Mouse (Mus musculus): Measurements from ENCODE around the gene Ccdc149.

Ccdc149 gene

DNA sequence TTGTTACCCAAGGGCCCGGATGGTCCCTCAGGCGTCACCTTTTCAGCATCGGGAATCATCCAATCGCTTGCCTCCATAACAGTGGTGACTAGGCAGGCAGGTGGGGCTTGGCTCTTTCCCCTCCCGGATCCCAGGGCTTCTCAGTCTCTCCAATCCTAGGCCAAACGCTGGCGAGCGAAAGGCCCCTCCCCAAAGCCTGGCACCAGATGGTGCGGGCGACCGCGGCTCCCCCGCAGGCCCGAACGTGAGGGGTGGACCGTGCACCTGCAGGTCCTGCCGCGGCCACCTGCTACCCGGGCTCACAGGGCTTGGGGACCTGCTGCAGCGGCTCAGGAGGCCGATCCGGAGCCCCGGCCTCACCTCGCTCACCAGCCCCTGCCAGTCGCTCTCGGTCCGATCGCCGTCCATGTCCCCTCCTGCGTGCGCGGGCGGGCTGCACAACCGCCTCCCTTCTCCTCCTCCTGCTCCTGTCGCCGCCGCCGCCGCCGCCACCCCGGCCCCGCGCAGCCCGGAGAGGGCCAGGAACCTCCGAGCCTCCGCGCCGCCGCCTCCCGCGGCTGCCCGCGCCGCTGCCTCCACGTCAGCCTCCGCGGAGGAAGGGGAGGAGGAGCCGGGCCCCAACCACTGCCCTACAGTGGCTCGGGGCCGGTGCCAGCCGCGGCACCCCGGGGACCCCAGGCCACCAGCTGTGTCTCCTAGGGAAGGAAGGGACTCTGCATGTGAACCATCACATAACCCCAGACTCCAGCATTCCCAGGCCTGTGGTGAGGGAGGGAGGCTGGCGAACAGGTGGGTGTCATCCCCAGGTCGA, at the start of gene Ccdc149:
Gene Ccdc149 (minus strand): TSS at position 531 of the 811 bp plus-strand sequence.
- DNase-seq (ENCODE audit: low read depth) = no peak

DNA sequence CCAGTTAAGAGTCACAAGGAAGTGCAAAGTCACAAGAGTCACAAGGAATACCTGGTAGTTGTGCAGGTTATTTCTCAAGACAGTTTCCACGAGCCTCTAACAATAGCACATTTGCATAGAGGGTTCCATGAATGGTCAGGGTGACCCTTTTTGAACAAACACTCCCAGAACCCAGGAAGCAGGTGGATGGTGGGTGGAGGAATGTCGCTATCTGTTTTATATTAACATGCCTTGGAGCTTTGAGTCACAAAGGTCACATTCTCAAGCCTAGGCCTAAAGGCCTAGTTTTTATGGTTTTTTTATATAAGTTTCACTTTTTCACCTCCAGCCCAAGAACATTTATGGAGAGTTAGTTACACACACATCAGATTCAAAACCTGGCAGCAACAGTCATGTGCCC, 48.6 kb upstream of the Ccdc149 start:
- no peak for DNase-seq (ENCODE audit: low read depth)

DNA sequence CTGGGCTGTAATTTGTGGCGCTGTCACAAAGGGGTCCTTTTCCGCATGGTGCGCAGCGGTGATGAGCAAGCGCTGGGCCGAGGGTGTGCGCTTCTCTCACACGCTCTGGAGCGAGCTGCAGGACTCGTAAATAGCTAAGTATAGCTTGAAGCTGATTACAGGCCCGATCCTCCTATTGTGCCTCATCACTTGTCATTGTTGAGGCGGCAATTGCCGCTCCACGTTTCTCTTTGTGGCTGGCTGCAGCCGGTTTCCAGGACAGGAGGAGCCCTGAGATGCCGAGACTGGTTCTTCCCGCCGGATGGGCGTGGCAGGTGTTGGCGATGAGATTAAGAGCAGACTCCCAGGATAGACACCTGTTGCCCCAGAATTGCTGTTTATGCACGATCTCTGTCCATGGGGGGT, 44.8 kb upstream of the Ccdc149 start:
- DNase-seq (ENCODE audit: low read depth) = no peak

DNA sequence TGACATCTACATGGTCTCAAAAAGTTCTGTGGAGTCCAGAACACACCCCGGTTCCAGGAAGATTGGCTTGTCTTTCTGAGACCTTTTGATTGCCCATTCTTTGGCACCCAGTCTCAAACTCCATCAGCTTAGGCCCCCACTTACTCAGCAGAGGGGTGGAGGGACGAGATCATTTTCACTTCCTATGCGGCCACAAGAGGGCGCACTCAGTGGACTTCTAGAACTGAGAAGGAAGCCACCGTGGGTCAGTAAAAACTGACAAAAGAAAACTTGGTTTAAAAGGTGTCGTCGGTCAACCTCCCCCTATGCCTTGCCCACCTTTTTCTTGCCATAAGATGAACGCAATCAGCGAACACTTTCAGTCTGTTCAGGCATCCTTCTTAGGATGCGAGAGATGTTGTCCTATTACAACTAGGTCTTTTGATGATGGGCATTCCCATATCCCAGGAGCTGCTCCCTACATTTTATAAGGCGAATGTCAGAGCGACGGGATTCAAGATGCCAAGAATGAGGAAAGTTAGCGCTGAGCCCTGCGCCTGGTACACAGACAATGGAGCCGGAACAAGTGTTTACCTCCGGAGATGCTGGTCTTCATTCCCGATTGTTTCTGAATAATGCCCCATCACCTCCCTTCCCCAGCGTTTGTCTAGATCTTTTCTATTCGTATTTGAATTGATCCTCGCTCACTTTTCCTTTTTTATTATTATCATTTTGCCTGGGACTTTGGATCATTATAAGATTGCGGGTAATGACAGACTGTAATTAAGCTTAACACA, 44.1 kb upstream of the Ccdc149 start:
- DNase-seq (ENCODE audit: low read depth) = peak; percentile 75

DNA sequence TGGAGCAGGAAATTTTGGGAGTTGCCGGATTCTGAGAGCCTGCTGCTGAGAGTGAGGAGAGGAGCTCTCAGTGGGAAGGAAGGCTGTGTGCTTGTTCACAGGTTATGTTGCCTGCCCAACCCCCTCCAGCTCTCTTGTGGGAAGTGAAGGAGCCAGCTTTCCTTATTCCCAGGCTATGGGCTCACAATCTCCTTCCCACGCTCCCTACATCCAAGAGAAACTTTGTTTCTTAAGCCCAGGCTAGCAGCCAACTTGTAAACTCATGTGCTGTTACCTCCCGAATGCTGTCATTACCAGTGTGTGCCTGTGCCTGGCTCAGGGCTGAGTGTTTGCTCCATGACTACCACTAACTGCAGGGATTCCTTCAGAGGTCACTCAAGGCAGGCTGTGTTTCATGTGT, 39.8 kb upstream of the Ccdc149 start:
- no peak for DNase-seq (ENCODE audit: low read depth)

DNA sequence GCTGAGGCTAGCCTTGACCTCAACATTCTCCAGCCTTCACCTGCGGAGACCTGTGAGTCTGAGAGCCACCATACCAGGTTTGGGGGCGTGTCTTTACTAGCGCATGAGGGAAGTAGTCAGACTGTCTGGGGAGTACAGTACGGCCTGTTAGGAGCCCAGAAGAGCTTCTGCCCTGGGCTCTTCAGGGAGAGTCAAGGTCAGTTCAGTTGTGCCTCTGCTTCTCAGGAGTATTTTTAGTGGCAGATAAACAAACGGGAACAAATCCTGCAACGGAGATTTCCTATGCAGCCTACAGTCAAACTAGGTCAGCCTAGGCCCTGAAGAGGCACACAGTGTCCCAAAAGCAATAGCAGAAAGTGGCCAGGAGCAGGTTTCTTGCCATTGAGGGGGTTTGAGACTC, 38.1 kb upstream of the Ccdc149 start:
- DNase-seq (ENCODE audit: low read depth) = no peak

DNA sequence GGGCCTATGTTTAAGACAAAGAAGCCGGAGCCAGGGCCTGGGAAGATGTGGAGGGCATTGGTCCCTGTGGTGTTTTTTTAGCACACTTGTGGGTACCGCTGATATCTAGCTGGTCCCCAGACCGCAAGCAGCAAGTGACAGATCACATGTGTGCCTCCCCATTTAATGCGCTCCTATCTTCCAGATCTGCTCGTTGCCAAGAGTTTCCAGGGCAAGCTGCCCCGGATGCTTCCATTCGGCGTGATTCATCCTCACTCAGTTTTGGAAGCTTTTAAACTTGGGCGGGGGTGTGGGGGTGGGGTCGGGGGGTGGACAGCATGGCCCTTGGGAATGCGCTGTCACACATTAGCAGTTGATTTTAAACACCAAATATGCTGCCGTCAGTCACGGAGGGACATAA, 33.3 kb upstream of the Ccdc149 start:
- DNase-seq (ENCODE audit: low read depth) = no peak

DNA sequence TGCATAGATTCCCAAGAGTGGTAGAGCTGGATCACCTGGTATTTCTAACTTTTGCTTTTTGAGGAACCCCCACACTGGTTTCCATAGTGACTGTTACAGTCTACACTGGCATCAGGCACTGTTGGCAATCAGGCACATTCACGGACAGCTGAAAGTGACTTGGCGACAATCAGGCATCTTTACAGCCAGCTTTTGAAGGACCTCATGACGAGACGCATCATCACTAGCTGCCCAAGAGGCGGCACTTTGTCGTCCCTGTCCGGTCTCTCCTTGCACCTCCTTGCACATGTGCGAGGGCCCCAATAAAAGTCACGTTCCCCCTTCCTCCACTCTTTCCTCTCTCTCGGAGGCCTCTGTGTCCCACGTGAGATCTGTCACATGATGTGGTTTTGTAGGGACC, 32.8 kb upstream of the Ccdc149 start:
- no peak for DNase-seq (ENCODE audit: low read depth)

DNA sequence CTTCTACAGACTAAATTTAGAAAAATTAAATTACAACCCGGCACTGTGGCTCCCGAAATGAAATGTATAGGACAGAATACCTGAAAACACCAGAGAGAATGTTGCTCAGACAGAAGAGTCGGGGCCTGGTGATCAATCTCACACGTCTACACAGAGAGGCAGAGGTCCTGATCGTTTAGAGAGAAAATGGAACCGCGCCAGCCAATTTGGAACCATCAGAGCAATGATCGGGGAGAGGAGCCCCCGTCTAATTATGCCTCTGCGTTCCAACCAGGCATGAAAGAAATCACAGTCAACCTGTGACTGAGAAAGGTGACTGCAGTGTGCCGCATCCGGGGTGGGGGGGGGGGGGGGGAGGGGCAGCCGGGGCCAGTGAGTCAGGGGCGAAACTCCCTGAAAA, 24.4 kb upstream of the Ccdc149 start:
- no peak for DNase-seq (ENCODE audit: low read depth)

DNA sequence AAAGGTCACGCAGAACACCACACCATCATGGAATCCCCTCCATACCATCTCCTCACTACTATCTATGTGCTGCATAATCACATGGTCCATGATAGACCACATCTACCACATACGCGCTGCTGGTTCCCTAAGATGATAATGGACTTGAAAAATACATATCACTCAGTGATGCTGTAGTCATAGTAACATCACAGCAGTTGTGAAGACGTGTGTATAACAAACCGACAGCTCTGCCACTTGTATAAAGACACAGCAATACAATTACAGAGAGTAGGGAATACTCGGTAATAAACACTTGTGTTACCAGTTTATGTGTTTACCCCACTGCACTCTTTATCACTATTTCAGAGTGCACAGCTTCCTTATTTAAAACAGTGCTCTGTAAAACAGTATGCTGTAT, 20.2 kb upstream of the Ccdc149 start:
- DNase-seq (ENCODE audit: low read depth) = no peak

DNA sequence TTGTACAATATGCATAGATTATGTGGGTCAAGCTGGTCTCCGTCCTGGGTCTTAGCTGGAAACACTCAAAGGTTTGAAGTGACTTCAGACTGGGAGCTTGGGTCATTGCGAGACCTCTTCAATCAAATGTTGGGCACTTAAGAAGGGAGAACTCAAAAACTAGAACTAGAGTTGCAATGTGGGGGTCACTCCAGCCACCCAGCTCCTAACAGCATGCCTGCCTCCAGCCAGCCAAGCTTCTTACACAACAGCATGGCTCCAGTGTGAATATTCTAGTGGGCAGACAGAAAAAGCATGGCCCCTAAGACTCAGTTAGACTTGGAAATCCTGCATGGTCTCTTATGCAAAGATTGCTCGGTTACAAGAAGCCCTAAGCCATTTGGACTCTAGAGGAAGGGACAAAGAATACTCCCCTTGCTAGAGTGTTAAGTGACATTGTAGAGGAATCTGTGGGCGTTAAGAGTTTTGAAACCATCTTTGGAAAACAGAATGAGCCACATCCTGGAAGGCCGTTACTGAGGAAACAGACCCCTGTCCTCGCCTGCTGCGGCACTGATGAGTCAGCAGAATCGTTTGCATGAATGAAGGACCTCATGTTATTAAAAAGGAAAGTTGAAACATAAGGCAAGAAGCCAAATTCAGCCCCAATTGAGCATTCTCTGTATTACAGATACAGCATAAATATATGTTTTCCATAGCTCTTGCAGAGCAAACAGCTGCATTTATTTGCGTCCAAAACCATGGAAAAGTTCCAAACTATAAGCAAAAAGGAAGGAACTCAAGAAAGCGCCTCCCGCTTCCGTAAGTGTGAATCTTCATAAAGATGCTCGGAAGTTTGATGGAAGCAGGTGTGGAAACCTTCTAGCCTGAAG, 16.5 kb upstream of the Ccdc149 start:
- no peak for DNase-seq (ENCODE audit: low read depth)

DNA sequence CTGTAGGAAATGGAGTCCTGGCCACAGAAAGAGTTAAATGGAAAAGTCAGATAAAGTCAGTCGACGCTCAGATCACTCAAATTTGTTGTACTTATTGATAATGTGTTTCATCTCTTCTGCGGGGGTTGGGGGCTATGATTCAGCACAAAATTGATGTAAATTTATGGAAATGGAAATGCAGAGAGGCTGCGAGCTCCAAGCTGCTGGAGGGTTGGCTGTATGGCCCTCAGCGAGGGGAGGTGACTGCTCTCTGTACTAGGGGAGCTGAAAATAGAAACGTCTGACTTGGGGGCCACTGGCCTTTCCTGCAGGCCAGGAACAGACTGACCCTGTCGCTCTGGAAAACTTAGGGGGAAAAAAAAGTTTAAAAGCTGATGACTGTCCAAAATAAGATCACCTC, 5.5 kb upstream of the Ccdc149 start:
- DNase-seq (ENCODE audit: low read depth) = no peak

DNA sequence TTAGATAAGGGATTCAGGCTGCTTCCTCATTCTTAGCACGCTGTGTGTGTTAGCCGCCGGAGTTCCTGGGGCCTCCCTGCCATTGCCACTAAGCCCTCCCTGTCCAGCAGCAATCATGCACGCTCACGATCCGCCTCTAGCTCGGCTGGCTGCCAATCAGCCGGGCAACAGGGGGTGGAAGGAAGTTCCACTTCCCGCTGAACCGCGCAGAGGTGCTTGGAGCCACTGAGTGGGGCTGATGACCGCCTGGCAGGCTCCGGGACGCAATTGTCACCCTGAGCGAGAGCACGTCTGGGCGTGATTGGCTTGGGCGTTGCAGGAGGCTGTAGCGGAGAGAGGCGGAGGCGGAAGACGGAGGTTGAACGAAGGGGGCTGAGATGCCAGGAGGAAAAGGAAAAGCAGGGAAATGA, 5.0 kb upstream of the Ccdc149 start:
- DNase-seq (ENCODE audit: low read depth) = no peak

DNA sequence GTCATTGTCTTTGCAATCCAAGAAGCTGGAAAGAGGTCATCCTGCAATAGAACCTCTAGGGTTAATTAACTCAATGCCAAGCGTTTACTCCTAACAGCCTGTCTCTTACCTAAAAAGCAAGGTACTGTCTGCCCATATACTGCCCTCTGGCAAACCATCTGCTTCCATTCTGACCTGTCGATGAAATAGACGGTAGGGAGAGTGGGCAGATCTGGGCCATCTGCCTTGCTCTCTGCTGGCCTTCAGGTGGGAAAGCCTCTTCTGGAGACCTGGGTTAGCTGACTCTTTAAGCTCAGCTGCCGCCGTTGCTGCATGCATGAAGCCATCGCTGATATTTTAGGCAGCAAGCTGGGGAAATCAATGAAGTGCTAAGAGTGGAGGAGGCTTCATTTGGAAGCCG, 2.7 kb upstream of the Ccdc149 start:
- DNase-seq (ENCODE audit: low read depth) = no peak

DNA sequence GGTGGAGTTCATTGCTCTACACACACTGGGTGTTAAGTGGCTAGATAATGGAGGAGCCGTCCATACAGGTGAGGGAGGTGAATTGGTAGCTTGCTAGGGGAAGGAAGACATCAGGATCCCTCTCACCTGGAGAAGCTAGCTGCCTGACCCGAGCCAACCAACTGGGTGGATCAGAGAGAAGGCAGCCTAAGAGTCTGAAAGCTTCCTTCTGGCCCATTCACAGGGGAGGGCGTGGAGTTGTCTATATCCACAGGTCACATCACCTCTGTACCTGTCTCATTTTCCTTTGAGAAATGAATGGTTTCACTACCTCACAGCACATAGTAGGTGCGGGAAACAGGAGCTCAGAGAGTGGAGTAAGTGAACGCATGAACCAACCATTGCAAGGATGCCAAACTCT, 770 bp downstream of the Ccdc149 start:
- no peak for DNase-seq (ENCODE audit: low read depth)

DNA sequence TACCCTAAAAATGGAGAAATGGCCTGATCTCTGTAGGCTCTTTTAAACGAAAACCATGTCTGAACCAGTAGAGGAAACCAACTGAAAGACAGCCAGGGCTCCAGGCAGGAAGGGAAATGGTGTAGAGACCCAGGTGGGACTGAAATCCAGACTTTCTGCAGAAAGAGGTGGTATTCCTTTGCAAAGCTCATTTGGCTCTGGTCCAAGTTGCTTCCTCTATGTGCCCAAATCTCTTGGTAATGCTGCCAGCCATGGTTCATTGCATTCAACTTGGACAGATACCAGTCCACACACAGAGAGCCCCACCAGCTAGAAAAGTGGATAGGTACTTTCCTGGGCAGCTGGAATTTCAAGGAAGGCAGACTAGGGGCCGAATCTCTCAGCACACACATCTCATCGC, 3.5 kb downstream of the Ccdc149 start:
- DNase-seq (ENCODE audit: low read depth) = no peak

DNA sequence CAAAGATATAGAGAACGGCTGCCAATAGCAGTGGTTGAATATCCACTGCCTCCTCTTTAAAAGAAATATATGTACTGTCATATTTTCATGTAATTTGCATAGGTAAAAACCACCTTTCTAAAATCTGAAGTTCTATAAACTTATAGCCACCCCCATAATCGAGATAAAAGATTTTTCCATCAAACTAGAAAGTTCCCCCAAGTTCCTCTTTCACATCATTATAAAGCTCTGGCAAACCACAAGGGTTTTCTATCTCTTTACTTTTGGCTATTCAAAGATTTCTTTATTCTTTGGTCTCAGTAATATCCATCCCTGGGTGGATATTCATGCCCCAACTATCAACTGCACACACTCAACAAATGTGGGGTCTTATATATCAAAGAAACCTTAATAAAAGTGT, 8.9 kb downstream of the Ccdc149 start:
- no peak for DNase-seq (ENCODE audit: low read depth)

DNA sequence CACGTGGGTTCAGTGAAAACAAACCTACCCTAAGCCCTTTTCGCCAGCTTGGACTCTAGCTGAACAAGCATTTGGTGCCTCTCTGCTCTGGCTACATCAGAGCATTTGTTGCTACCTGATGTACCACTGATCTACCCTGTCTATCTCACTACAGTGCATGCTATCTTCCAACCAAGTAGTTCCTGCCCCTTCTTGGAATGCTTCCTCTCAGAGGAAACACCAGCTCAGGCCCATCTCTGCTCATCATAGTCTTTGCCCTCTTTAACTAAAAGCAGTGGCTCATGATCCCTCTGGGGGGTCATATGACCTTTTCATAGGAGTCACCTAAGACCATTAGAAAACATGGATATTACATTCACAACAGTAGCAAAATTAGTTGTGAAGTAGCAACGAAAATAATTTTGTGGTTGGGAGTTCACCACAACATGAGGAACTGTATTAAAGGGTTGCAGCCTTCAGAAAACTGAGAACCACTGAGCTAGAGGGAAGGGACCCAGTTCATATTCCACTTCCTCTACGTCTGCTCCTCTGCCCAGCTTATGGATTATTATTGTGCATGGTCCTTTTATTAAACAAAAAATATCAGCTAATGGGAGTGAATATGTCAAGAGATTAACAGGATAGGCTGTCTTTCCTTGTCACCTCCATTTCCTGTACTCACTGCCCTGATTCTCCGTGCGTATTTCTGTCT, 9.7 kb downstream of the Ccdc149 start:
- no peak for DNase-seq (ENCODE audit: low read depth)

DNA sequence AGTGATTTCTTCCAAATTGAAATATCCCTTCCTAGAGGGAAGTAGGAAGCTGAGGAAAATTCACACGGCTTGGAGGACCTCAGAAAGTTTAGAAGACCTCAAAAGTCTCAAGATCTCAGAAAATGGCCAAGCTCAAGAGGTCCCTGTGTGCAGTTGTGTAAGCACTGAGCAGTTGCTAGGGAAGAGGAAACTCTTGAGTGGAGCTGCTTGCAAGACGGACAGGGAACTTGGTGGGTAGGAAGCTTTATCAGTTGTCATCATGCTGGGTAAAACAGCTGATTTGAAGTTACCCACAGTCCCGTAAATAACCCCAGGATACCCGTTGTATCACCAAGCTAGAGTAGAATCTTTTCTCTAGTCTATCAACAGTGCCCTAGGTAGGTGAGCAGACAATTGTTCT, 12.0 kb downstream of the Ccdc149 start:
- no peak for DNase-seq (ENCODE audit: low read depth)

DNA sequence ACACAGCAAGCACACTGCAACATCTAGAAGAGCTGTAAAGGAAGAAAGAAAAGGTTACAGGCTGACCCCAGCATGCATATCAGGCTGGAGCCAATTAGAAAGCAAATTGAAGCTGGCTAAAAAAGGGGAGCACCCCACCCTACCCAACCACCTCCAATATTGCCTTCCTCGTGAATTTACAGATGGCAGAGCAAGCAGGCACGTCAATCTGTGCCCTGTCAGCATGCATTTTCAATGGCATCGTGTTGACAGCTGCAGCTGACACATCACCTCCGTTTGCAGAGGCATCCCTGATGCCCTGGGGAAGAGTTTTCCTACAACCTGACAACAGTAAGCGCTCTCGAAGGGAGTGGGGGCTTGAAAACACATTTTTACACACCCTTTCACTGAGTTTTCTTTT, 14.2 kb downstream of the Ccdc149 start:
- no peak for DNase-seq (ENCODE audit: low read depth)

DNA sequence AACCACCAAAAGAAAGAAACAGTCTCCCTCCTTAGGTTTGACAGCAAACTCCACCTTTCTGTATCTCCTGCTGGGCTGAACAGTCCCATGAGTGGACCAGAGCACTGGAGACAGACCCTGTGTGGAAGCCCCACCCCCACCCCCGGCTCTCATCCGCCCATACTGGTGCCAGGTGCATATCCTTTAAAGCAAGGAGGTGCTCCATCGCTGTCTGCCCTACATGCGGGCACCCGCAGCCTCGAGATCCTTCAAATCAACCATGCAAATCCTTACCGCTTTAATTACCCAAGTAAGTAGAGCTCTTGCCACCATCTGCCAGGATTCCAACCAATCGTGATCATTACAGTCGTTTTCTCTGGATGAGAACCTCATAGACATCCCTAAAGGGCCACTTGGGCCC, 20.5 kb downstream of the Ccdc149 start:
- DNase-seq (ENCODE audit: low read depth) = no peak

DNA sequence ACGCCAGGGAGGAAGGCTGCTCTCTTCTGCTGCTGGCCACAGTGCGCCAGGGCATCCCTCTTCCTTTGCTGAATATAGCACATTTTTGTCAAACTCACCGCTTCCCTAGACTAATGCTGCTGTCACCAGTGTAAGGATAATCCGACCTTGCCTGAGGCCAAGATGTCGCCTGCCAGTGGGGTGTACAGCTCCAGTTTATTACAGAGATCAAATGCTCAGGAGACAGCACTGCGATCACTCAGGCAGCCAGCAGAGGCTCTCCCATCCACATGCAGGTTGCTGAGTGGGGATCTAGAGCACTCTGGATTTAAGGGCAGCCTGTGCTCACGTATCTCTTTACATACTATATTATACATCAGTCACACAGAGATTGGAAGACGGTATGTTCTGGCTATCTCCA, 22.1 kb downstream of the Ccdc149 start:
- DNase-seq (ENCODE audit: low read depth) = no peak
